In the genomic region with DNA sequence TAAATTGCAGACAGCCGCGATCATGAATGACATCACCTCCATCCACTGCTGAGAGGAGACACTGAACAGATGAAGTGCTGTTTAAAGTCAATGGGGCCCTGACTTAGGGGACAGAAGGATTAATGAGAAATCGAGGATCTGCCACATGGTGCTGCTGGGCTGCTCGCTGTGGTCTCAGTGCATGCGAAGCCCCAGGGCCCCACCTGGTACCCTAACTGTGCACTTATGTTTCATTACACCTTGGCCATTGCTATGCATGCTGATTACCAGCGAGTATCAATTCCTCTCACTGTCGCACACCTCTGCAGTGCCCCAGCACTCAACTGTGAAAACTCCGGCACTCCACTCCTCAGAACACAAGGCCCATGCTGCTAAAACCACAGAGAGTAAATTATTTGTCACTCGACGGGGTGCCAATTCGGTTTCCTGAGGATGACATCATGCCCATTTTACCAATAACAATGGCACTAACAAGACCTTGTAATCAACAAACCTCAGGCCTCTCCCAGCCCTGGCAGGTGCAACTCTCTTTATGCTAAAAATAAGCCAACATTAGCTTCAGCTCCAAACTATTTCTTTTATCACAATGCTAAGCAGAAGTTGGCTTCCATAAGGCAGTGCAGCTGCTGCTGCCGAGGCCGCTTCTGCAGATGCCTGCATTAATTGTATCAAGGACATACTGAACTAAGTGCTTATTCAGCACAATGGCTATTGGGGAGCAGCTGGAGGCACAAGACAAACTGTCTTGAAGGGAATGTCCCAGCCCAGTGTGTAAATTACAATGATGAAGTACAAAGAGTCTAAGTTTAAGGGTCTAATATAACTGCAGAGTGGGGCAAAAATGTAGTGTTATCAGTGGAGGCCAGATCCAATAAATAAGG, we compare ENCODE assay signal across 8 mouse cellular contexts.
DNase-seq lines count a peak whose midpoint lies in the region; ATAC-seq and TF ChIP-seq lines count a peak whose summit lies in the region.

No protein-coding gene starts in this region.

- H3K9me3 ChIP-seq in lung, embryonic 14.5 days (ENCODE audit: low read depth, low read length) = no peaks in the 10 kb centered on the region
- no peaks in the 10 kb centered on the region for H3K9me3 ChIP-seq in embryonic facial prominence, embryonic 14.5 days (ENCODE audit: control insufficient read depth, low read length)
- no peaks in the 10 kb centered on the region for H3K9me3 ChIP-seq in hindbrain, embryonic 16.5 days (ENCODE audit: control insufficient read depth, low read length)

- no peaks in the 10 kb centered on the region for H3K4me1 ChIP-seq in lung, embryonic 14.5 days (ENCODE audit: insufficient read depth)
- H3K4me1 ChIP-seq in embryonic facial prominence, embryonic 14.5 days (ENCODE audit: control insufficient read depth, insufficient read depth, low read length) = 0 out of 2 replicates have a peak, but pooled peaks cover 8% of the 10 kb centered on the region
- peaks cover 9% of the 10 kb centered on the region for H3K4me1 ChIP-seq in hindbrain, embryonic 16.5 days (ENCODE audit: control insufficient read depth, insufficient read depth, low read depth, low read length)
- H3K4me1 ChIP-seq in olfactory bulb, adult 2 months (ENCODE audit: control insufficient read depth, insufficient read depth, low read length) = peaks cover 4% of the 10 kb centered on the region

- peak; percentile 65; the same call in 1 of the 2 replicates for ATAC-seq in lung, embryonic 14.5 days (ENCODE audit: insufficient read depth)
- ATAC-seq in embryonic facial prominence, embryonic 14.5 days (ENCODE audit: low read depth) = peak; percentile 79
- peak; percentile 80 for ATAC-seq in hindbrain, embryonic 16.5 days
- ATAC-seq in erythroblast, adult 5-6 weeks (replicated peaks; ENCODE audit: low FRiP score, poor library complexity, severe bottlenecking) = no peak

- TF ChIP-seq POLR2A in olfactory bulb, adult 2 months (IDR thresholded peaks at IDR 0.05; ENCODE audit: insufficient read depth, low read depth, low read length) = no peak

- no peaks in the 10 kb centered on the region for H3K27me3 ChIP-seq in lung, embryonic 14.5 days (ENCODE audit: insufficient read depth, low read length)
- no peaks in the 10 kb centered on the region for H3K27me3 ChIP-seq in embryonic facial prominence, embryonic 14.5 days (replicated peaks; ENCODE audit: control insufficient read depth, insufficient read depth, low read length)
- no peaks in the 10 kb centered on the region for H3K27me3 ChIP-seq in hindbrain, embryonic 16.5 days (replicated peaks; ENCODE audit: control insufficient read depth, insufficient read depth, low read length)

- DNase-seq in lung, embryonic 14.5 days = peak; percentile 48
- DNase-seq in lung, postnatal 25 days (ENCODE audit: low spot score) = no peak
- peak; percentile 68 for DNase-seq in embryonic facial prominence, embryonic 14.5 days (ENCODE audit: low spot score)
- DNase-seq in urinary bladder, postnatal 14 days (ENCODE audit: low spot score) = no peak
- no peak for DNase-seq in gastrocnemius, postnatal 14 days

- no peak overlapping the region for H3K9ac ChIP-seq in lung, embryonic 14.5 days
- H3K9ac ChIP-seq in embryonic facial prominence, embryonic 14.5 days (ENCODE audit: low read depth, low read length) = no peak overlapping the region
- no peak overlapping the region for H3K9ac ChIP-seq in hindbrain, embryonic 16.5 days (ENCODE audit: low read depth, low read length)

- TF ChIP-seq CTCF in lung, embryonic 14.5 days (IDR thresholded peaks at IDR 0.05; ENCODE audit: low read depth) = no peak
- TF ChIP-seq CTCF in olfactory bulb, adult 2 months (IDR thresholded peaks at IDR 0.05; ENCODE audit: insufficient read depth, low read depth, low read length) = no peak

- H3K36me3 ChIP-seq in lung, embryonic 14.5 days (ENCODE audit: insufficient read depth) = no peaks in the 10 kb centered on the region
- H3K36me3 ChIP-seq in embryonic facial prominence, embryonic 14.5 days (ENCODE audit: control insufficient read depth, insufficient read depth, low read length) = no peaks in the 10 kb centered on the region
- no peaks in the 10 kb centered on the region for H3K36me3 ChIP-seq in hindbrain, embryonic 16.5 days (ENCODE audit: control insufficient read depth, insufficient read depth, low read length)

- WGBS in lung, embryonic 14.5 days = 39% methylated on average over 13 of the region's 13 CpGs
- WGBS in embryonic facial prominence, embryonic 14.5 days = 44% methylated on average over 13 of the region's 13 CpGs
- WGBS in hindbrain, embryonic 16.5 days = 12% methylated on average over 13 of the region's 13 CpGs
- WGBS in olfactory bulb, adult 2 months = 35% methylated on average over 13 of the region's 13 CpGs

- H3K4me2 ChIP-seq in lung, embryonic 14.5 days = no peak overlapping the region
- no peak overlapping the region for H3K4me2 ChIP-seq in embryonic facial prominence, embryonic 14.5 days (ENCODE audit: low read depth, low read length)
- no peak overlapping the region for H3K4me2 ChIP-seq in hindbrain, embryonic 16.5 days (ENCODE audit: low read length)

- H3K4me3 ChIP-seq in lung, embryonic 14.5 days (ENCODE audit: low read depth, low read length) = no peak overlapping the region
- H3K4me3 ChIP-seq in embryonic facial prominence, embryonic 14.5 days (ENCODE audit: low read depth, low read length) = no peak overlapping the region
- no peak overlapping the region for H3K4me3 ChIP-seq in hindbrain, embryonic 16.5 days (ENCODE audit: low read length)
- no peak overlapping the region for H3K4me3 ChIP-seq in olfactory bulb, adult 2 months (ENCODE audit: insufficient read depth, low read depth, low read length)

- H3K27ac ChIP-seq in lung, embryonic 14.5 days (ENCODE audit: low read depth) = no peak overlapping the region
- H3K27ac ChIP-seq in embryonic facial prominence, embryonic 14.5 days (replicated peaks; ENCODE audit: low read depth, low read length) = no peak overlapping the region
- peak overlapping the region; percentile 31 for H3K27ac ChIP-seq in hindbrain, embryonic 16.5 days (ENCODE audit: low read depth, low read length)
- peak overlapping the region; percentile 68 for H3K27ac ChIP-seq in olfactory bulb, adult 2 months (ENCODE audit: insufficient read depth, low read depth, low read length)

- intact Hi-C loops in gastrocnemius, postnatal 14 days (cut with DNase I; ENCODE audit: low total_unique reads) = no loop called here

Comparison
In these comparisons a context has a peak if more than half of its experiments do, and no peak if none do; other contexts are left out.
1. DNase-seq: peak in lung, embryonic 14.5 days (single experiment) and embryonic facial prominence, embryonic 14.5 days (single experiment); none in lung, postnatal 25 days (single experiment), urinary bladder, postnatal 14 days (single experiment) and gastrocnemius, postnatal 14 days (single experiment).
2. H3K27ac ChIP-seq: peak in hindbrain, embryonic 16.5 days (single experiment) and olfactory bulb, adult 2 months (single experiment); none in lung, embryonic 14.5 days (single experiment) and embryonic facial prominence, embryonic 14.5 days (single experiment).